Mouse (Mus musculus): ENCODE results near the gene Cyb561. TPM values are rescaled to one million over a fixed set of nuclear protein-coding genes. Genes with fewer than 3 reads are reported as not detected.

The Cyb561 gene
- total and polyA plus RNA-seq, 3 experiments = 8.2 to 17.0 (median 8.5) TPM

- no peak for DNase-seq
- Histone ChIP-seq H3K27me3 (ENCODE audit: control insufficient read depth, insufficient read depth, low read length) (no peaks in the 10 kb centered on the region), H3K36me3 (ENCODE audit: control insufficient read depth, insufficient read depth, low read length) (no peaks in the 10 kb centered on the region), H3K4me1 (ENCODE audit: control insufficient read depth, insufficient read depth, low read length) (no peaks in the 10 kb centered on the region), H3K27ac (no peak overlapping the region), H3K79me2 (replicated peaks; ENCODE audit: control insufficient read depth, insufficient read depth, low read length) (no peaks in the 10 kb centered on the region), H3K9ac (ENCODE audit: low read depth, low read length) (no peak overlapping the region), H3K4me3 (no peak overlapping the region)
- no peak for TF ChIP-seq POLR2A (IDR thresholded peaks at IDR 0.05; ENCODE audit: insufficient read depth, low read depth, low read length)
- TF ChIP-seq CTCF (IDR thresholded peaks at IDR 0.05) = no peak
- no peak for TF ChIP-seq EP300 (IDR thresholded peaks at IDR 0.05; ENCODE audit: insufficient read depth, low read depth, low read length)
- intact Hi-C loops (cut with DNase I) = no loop called here
- WGBS = 46% methylated on average over 1 of the region's 1 CpGs
Observed at GRCm38 (mm10) chr11:105887281-105887680, 65.9 kb downstream of the Cyb561 start.

- no peaks in the 10 kb centered on the region for H3K36me3 ChIP-seq (ENCODE audit: control insufficient read depth, insufficient read depth, low read length)
- intact Hi-C loops (cut with DNase I) = no loop called here
- H3K4me1 ChIP-seq (ENCODE audit: control insufficient read depth, insufficient read depth, low read length) = no peaks in the 10 kb centered on the region
- H3K27ac ChIP-seq = no peak overlapping the region
- H3K4me3 ChIP-seq = no peak overlapping the region
- no peaks in the 10 kb centered on the region for H3K79me2 ChIP-seq (replicated peaks; ENCODE audit: control insufficient read depth, insufficient read depth, low read length)
- 50% methylated on average over 1 of the region's 1 CpGs for WGBS
- no peaks in the 10 kb centered on the region for H3K27me3 ChIP-seq (ENCODE audit: control insufficient read depth, insufficient read depth, low read length)
- no peak for TF ChIP-seq EP300 (IDR thresholded peaks at IDR 0.05; ENCODE audit: insufficient read depth, low read depth, low read length)
- TF ChIP-seq CTCF (IDR thresholded peaks at IDR 0.05) = no peak
- no peak for TF ChIP-seq POLR2A (IDR thresholded peaks at IDR 0.05; ENCODE audit: insufficient read depth, low read depth, low read length)
- no peak for DNase-seq
- no peak overlapping the region for H3K9ac ChIP-seq (ENCODE audit: low read depth, low read length)
Observed at GRCm38 (mm10) chr11:105885558-105885957, 67.6 kb downstream of the Cyb561 start.

Other genes with a start within 250 kb of the Cyb561 start
- 10 to 100 TPM; 18.8 to 23.7 TPM for gene Ace, start 14.6 kb upstream of the Cyb561 start, total RNA-seq (2021)
- 34.4 and 42.1 TPM in 2 replicates for gene Ace, start 14.6 kb upstream of the Cyb561 start, polyA plus RNA-seq (2012; rRNA removed)
- not detected for gene Ace3, start 41.3 kb upstream of the Cyb561 start, total RNA-seq (2021)
- gene Ace3, start 41.3 kb upstream of the Cyb561 start, polyA plus RNA-seq (2012; rRNA removed) = not detected in 2 replicates
- gene Kcnh6, start 54.8 kb upstream of the Cyb561 start, total RNA-seq (2021) = not detected
- gene Kcnh6, start 54.8 kb upstream of the Cyb561 start, polyA plus RNA-seq (2012; rRNA removed) = 0.26 and 0.39 TPM in 2 replicates
- 10 to 100 TPM; 36.5 to 39.2 TPM for gene Dcaf7, start 83.5 kb upstream of the Cyb561 start, total RNA-seq (2021)
- 28.9 and 48.7 TPM in 2 replicates for gene Dcaf7, start 83.5 kb upstream of the Cyb561 start, polyA plus RNA-seq (2012; rRNA removed)
- 10 to 100 TPM; 56.4 to 59.6 TPM for gene Taco1, start 112.7 kb upstream of the Cyb561 start, total RNA-seq (2021)
- 32.8 and 45.3 TPM in 2 replicates for gene Taco1, start 112.7 kb upstream of the Cyb561 start, polyA plus RNA-seq (2012; rRNA removed)
- 10 to 100 TPM; 36.0 to 38.9 TPM for gene Map3k3, start 131.3 kb upstream of the Cyb561 start, total RNA-seq (2021)
- 25.1 and 39.8 TPM in 2 replicates for gene Map3k3, start 131.3 kb upstream of the Cyb561 start, polyA plus RNA-seq (2012; rRNA removed)
- gene Gm10840, start 207.5 kb upstream of the Cyb561 start, total RNA-seq (2021) = not detected
- not detected in 2 replicates for gene Gm10840, start 207.5 kb upstream of the Cyb561 start, polyA plus RNA-seq (2012; rRNA removed)
- gene Limd2, start 207.5 kb upstream of the Cyb561 start, total RNA-seq (2021) = 1 to 10 TPM; 3.6 to 4.7 TPM
- 10.0 and 11.5 TPM in 2 replicates for gene Limd2, start 207.5 kb upstream of the Cyb561 start, polyA plus RNA-seq (2012; rRNA removed)
- gene Strada, start 248.8 kb upstream of the Cyb561 start, total RNA-seq (2021) = 1 to 10 TPM; 6.2 to 7.0 TPM
- 16.9 and 21.8 TPM in 2 replicates for gene Strada, start 248.8 kb upstream of the Cyb561 start, polyA plus RNA-seq (2012; rRNA removed)

Measured in heart, adult 2 months (tissue).